Mouse (Mus musculus): ENCODE measurements around the gene Phc3.
"Not testable (repeated sequence)": the region's sequence is repeated elsewhere in the genome, so short reads cannot be mapped to it uniquely, and the experiment has no call there.

Phc3 gene

DNA sequence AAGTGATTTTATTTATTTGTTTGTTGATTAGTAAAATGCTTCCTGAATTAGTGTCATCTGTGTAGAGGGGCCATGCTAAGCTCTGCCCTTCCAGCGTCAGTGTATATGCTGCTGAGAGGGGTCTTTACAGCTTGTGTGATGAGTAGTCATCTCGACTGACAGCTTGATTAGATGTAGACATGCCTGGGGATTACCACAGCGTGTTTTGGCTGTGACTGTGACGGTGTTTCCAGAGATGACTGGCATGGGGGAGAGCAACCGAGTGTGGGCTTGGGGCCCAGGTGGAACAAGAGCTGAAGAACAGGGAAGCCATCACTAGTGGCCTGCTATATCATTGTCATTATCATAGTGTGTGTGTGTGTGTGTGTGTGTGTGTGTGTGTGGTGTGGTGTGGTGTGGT is 100.6 kb downstream of the Phc3 start:
- DNase-seq (ENCODE audit: low spot score): no peak

- DNase-seq (ENCODE audit: low spot score): no peak
These were observed 101.0 kb downstream of the Phc3 start for GRCm38 (mm10) chr3:30868176-30868575.

DNA sequence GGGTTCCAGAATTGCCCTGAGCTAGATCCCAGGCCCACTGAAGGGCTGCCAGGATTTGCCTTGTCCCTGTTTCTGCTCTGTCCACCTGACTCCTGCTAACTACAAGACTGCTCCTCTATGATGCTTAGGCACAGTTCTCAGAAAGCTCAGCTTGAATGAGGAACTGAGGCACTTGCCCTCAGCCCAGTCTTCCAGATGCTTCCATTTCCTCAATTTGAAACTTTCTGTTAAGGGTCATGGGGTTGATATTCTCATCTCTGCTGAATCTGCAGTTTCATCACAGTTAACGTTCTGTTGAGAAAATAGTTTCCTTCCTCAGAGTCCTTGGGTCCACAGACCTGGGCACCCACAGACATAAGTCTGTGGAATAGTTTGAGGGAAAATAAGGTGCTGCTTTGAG is 104.6 kb downstream of the Phc3 start:
- no peak for DNase-seq (ENCODE audit: low spot score)

DNA sequence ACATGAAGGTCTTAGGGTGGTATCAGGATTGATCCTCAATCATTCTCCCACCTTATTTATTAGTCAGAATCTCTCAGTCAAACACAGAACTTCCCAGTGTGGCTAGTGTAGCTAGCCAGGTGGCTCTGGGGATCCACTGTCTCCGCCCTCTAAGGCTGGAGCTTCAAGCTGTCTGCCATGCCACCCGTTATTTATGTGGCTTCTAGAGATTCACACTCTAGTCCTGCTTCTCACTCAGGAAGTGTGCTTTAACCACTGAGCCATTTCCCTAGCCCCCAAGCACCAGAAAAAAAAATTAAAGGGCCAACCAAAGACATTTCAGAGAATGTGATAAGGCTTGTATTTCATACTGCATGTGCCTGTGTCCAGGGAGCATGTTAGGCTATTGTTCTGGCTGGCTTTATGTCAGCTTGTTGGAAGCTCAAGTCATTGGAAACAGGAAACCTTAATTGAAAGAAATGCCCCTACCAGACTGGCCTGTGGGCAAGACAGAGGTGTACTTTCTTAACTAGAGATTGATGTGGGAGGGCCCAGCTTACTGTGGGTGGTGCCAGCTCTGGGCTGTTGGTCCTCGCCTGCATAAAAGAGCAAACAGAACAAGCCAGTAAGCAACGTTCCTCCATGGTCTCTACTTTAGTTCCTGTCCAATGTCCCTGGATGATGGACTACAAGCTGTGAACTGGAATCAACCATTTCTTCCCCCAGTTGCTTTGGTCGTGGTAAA is 105.3 kb downstream of the Phc3 start:
- DNase-seq (ENCODE audit: low spot score): no peak

- DNase-seq (ENCODE audit: low spot score): no peak
These were observed 108.5 kb downstream of the Phc3 start for GRCm38 (mm10) chr3:30860705-30861104.

- not testable (repeated sequence) for DNase-seq (ENCODE audit: low spot score)
These were observed 109.6 kb downstream of the Phc3 start for GRCm38 (mm10) chr3:30859599-30859998.

- peak; percentile 33 for DNase-seq (ENCODE audit: low spot score)
These were observed 113.4 kb downstream of the Phc3 start, which contains the start of gene Gpr160 for GRCm38 (mm10) chr3:30855604-30856458. Gene Gpr160, plus strand, starts transcription at chr3:30855950.

- DNase-seq (ENCODE audit: low spot score): no peak
These were observed 115.6 kb downstream of the Phc3 start for GRCm38 (mm10) chr3:30853596-30853995.

DNA sequence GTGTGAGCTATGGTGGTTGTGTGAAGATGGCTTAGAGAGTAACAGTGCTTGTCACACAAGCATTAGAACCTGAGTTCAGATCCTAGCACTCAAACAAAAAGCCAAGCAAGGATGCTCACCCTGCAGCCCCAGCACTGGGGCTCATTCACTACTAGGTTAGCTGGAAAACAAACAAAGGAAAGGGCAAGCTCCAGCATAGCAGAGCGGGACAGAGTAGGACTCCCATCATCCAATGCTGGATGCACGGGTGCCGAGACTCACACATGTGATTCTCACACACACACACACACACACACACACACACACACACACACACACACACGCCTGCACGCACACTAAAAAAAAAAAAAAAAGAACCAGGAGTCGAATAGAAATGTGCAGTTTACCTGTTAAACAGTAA is 117.8 kb downstream of the Phc3 start:
- no peak for DNase-seq (ENCODE audit: low spot score)
